Comparison of ENCODE assay signal across 25 mouse cellular contexts in the genomic region with DNA sequence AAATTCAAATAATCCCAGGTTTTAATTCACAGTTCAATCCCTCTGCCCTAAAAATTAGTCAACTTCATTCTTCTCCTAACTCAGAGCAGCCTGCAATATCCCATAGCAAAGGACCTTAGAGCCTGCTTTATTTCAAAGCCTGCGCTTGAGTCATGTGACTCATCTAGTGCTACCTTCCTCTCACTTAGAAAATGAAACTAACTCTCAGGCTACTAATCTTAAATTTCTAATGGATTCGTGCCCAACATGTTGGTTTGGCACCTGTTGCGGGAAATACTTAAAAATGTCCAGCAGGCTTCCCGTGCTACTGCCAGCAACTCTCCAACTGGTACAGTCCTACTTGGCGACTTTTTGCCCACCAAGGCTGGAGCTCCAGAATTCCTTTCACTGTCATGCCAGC.
DNase-seq lines count a peak whose midpoint lies in the region; ATAC-seq and TF ChIP-seq lines count a peak whose summit lies in the region.
"Had no signal": no experiment of that assay in that cellular context is flagged by ENCODE, and none has a peak within 500 bp of the region (broad histone marks: within the 10 kb centered on the region; RNA-seq: fewer than 3 reads in every experiment).

No protein-coding gene starts in this region.

- no peak for ATAC-seq in heart, embryonic 12.5 days (ENCODE audit: insufficient number of reproducible peaks, low FRiP score)
- 0 out of 2 replicates have a peak, but pooled peaks have one; percentile 34 for ATAC-seq in G1E (ENCODE audit: extremely low read depth, insufficient number of reproducible peaks, low FRiP score, poor library complexity, severe bottlenecking)
- peak; percentile 83 to 85 for ATAC-seq in hematopoietic stem cell, adult 5-6 weeks (replicated peaks in 1 of 2; ENCODE audit: insufficient read depth in 1 of 2, low FRiP score in 2 of 2, low TSS enrichment in 1 of 2, low read depth in 1 of 2, poor library complexity in 2 of 2, severe bottlenecking in 2 of 2)
- no peak for ATAC-seq in cerebellum, adult (ENCODE audit: insufficient number of reproducible peaks, low FRiP score, low TSS enrichment)
- no peak for ATAC-seq in midbrain, postnatal 0 days (ENCODE audit: low FRiP score)
- ATAC-seq: forebrain, postnatal 0 days; hindbrain, embryonic 16.5 days; intestine, postnatal 0 days; liver, embryonic 12.5 days had no signal

- H3K4me1 ChIP-seq in heart, embryonic 12.5 days (replicated peaks), result no peaks in the 10 kb centered on the region
- H3K4me1 ChIP-seq in G1E (ENCODE audit: insufficient read depth, low read depth, low read length), result peaks cover 3% of the 10 kb centered on the region; the same call in 1 of the 2 replicates
- no peaks in the 10 kb centered on the region for H3K4me1 ChIP-seq in midbrain, postnatal 0 days (ENCODE audit: insufficient read depth, low read length)
- H3K4me1 ChIP-seq: embryonic facial prominence, embryonic 15.5 days; forebrain, embryonic 10.5 days; limb, embryonic 12.5 days; liver, embryonic 12.5 days; lung, embryonic 15.5 days; midbrain, embryonic 12.5 days; neural tube, embryonic 15.5 days had no signal

- 77% methylated on average over 5 of the region's 5 CpGs for WGBS in heart, embryonic 12.5 days
- 95% methylated on average over 5 of the region's 5 CpGs for WGBS in midbrain, postnatal 0 days

- no peak overlapping the region for H3K4me2 ChIP-seq in heart, embryonic 12.5 days
- no peak overlapping the region for H3K4me2 ChIP-seq in midbrain, postnatal 0 days (ENCODE audit: low read depth, low read length, poor library complexity, severe bottlenecking)
- H3K4me2 ChIP-seq: embryonic facial prominence, embryonic 15.5 days; limb, embryonic 12.5 days; liver, embryonic 12.5 days; lung, embryonic 15.5 days; midbrain, embryonic 12.5 days; neural tube, embryonic 15.5 days had no signal

- DNase-seq in heart, adult 18-20 months, result peak; percentile 4 to 9
- peak; percentile 5 for DNase-seq in 3T3-L1 (ENCODE audit: low read depth, low spot score)
- no peak for DNase-seq in G1E (ENCODE audit: low spot score)
- DNase-seq in gastrocnemius, postnatal 10 days, result no peak
- DNase-seq in midbrain, postnatal 0 days (ENCODE audit: low spot score), result no peak
- DNase-seq: B cell, adult 2 months; cerebellum, postnatal 25 days; forebrain, postnatal 0 days; gastrocnemius, adult 2 months; right cerebral cortex, postnatal 25 days had no signal

- no peak overlapping the region for H3K4me3 ChIP-seq in heart, embryonic 12.5 days
- peak overlapping the region; percentile 27; the same call in 1 of the 2 replicates for H3K4me3 ChIP-seq in G1E (ENCODE audit: low read depth, low read length)
- no peak overlapping the region for H3K4me3 ChIP-seq in midbrain, postnatal 0 days (ENCODE audit: low read depth, low read length)
- H3K4me3 ChIP-seq: embryonic facial prominence, embryonic 15.5 days; forebrain, embryonic 10.5 days; gastrocnemius, adult 2 months; heart, adult 2 months; limb, embryonic 12.5 days; liver, embryonic 12.5 days; lung, embryonic 15.5 days; midbrain, embryonic 12.5 days; neural tube, embryonic 15.5 days had no signal

- no peaks in the 10 kb centered on the region for H3K9me3 ChIP-seq in heart, embryonic 12.5 days (replicated peaks)
- no peaks in the 10 kb centered on the region for H3K9me3 ChIP-seq in G1E (replicated peaks)
- no peaks in the 10 kb centered on the region for H3K9me3 ChIP-seq in midbrain, postnatal 0 days (ENCODE audit: low read length)
- H3K9me3 ChIP-seq: embryonic facial prominence, embryonic 15.5 days; forebrain, embryonic 10.5 days; limb, embryonic 12.5 days; liver, embryonic 12.5 days; lung, embryonic 15.5 days; midbrain, embryonic 12.5 days; neural tube, embryonic 15.5 days had no signal

- no peak overlapping the region for H3K27ac ChIP-seq in heart, embryonic 12.5 days (ENCODE audit: poor library complexity, severe bottlenecking)
- H3K27ac ChIP-seq in midbrain, postnatal 0 days (ENCODE audit: low read depth, low read length), result no peak overlapping the region
- H3K27ac ChIP-seq: embryonic facial prominence, embryonic 15.5 days; forebrain, embryonic 10.5 days; gastrocnemius, adult 2 months; heart, adult 2 months; limb, embryonic 12.5 days; liver, embryonic 12.5 days; lung, embryonic 15.5 days; macrophage; midbrain, embryonic 12.5 days; neural tube, embryonic 15.5 days; stomach, postnatal 0 days had no signal

- H3K9ac ChIP-seq in heart, embryonic 12.5 days, result no peak overlapping the region
- no peak overlapping the region for H3K9ac ChIP-seq in midbrain, postnatal 0 days (replicated peaks; ENCODE audit: low read length, poor library complexity, severe bottlenecking)
- H3K9ac ChIP-seq: embryonic facial prominence, embryonic 15.5 days; forebrain, postnatal 0 days; limb, embryonic 12.5 days; liver, embryonic 12.5 days; lung, embryonic 15.5 days; midbrain, embryonic 12.5 days; neural tube, embryonic 15.5 days had no signal

- no peaks in the 10 kb centered on the region for H3K36me3 ChIP-seq in heart, embryonic 12.5 days
- no peaks in the 10 kb centered on the region for H3K36me3 ChIP-seq in G1E (replicated peaks)
- H3K36me3 ChIP-seq in midbrain, postnatal 0 days (ENCODE audit: insufficient read depth, low read length), result no peaks in the 10 kb centered on the region
- H3K36me3 ChIP-seq: embryonic facial prominence, embryonic 15.5 days; forebrain, embryonic 10.5 days; limb, embryonic 12.5 days; liver, embryonic 12.5 days; lung, embryonic 15.5 days; midbrain, embryonic 12.5 days; neural tube, embryonic 15.5 days had no signal

- H3K27me3 ChIP-seq in heart, embryonic 12.5 days (replicated peaks), result no peaks in the 10 kb centered on the region
- H3K27me3 ChIP-seq in G1E (ENCODE audit: insufficient read depth, low read length), result no peaks in the 10 kb centered on the region
- H3K27me3 ChIP-seq in midbrain, postnatal 0 days (ENCODE audit: insufficient read depth, low read length), result no peaks in the 10 kb centered on the region
- H3K27me3 ChIP-seq: embryonic facial prominence, embryonic 15.5 days; limb, embryonic 12.5 days; liver, embryonic 12.5 days; lung, embryonic 15.5 days; midbrain, embryonic 12.5 days; neural tube, embryonic 15.5 days had no signal

- TF ChIP-seq CTCF in G1E (IDR thresholded peaks at IDR 0.05; ENCODE audit: low read depth, low read length), result no peak
- TF ChIP-seq CTCF in midbrain, postnatal 0 days (IDR thresholded peaks at IDR 0.05), result no peak

Comparison
In these comparisons a context has a peak if more than half of its experiments do, and no peak if none do; other contexts are left out.
1. DNase-seq: peak in heart, adult 18-20 months (2 of 2) and 3T3-L1 (single experiment); none in G1E (single experiment), gastrocnemius, postnatal 10 days (single experiment) and midbrain, postnatal 0 days (single experiment).
2. ATAC-seq: peak in G1E (single experiment) and hematopoietic stem cell, adult 5-6 weeks (2 of 2); none in heart, embryonic 12.5 days (single experiment), cerebellum, adult (single experiment) and midbrain, postnatal 0 days (single experiment).